Mouse (Mus musculus): ENCODE results near the gene Ncoa1. TPM values are rescaled to one million over a fixed set of nuclear protein-coding genes. Genes with fewer than 3 reads are reported as not detected.

The Ncoa1 gene
- polyA plus RNA-seq, 1 experiment from 2014 or later: 12.4 TPM

Other genes starting within 250 kb of the Ncoa1 start
- gene Ptrhd1, start 243.2 kb downstream of the Ncoa1 start, polyA plus RNA-seq (2016; fragmentation: Nextera tagmentation; extraction: Ambion mirVana): 5.3 and 5.4 TPM in 2 replicates
- 12.6 and 13.7 TPM in 2 replicates for gene Cenpo, start 242.9 kb downstream of the Ncoa1 start, polyA plus RNA-seq (2016; fragmentation: Nextera tagmentation; extraction: Ambion mirVana)
- gene Itsn2, start 115.5 kb upstream of the Ncoa1 start, polyA plus RNA-seq (2016; fragmentation: Nextera tagmentation; extraction: Ambion mirVana): 17.6 and 22.7 TPM in 2 replicates
- not detected in 2 replicates for gene Gm3625, start 115.7 kb upstream of the Ncoa1 start, polyA plus RNA-seq (2016; fragmentation: Nextera tagmentation; extraction: Ambion mirVana)